Mouse (Mus musculus): ENCODE results near the gene Bst1. TPM values are rescaled to one million over a fixed set of nuclear protein-coding genes. Genes with fewer than 3 reads are reported as not detected.

Gene Bst1
- total RNA-seq (2021): under 1 TPM; 0.25 to 0.36 TPM
- long read RNA-seq, experiment 1: 0 reads
- long read RNA-seq, experiment 2, partial matches to known transcripts: 0 of 1 reads
- long read RNA-seq, experiment 2, other reads (novel, unspliced or antisense): 0 of 1 reads

GRCm38 (mm10) chr5:43818695-43819094, at the start of gene Bst1:
TSS of gene Bst1 (plus strand) at chr5:43818885.
- DNase-seq (ENCODE audit: low spot score in 2 of 2): no peak

GRCm38 (mm10) chr5:43770618-43771354, 47.9 kb upstream of the Bst1 start:
- no peak for DNase-seq (ENCODE audit: low spot score in 2 of 2)

DNA sequence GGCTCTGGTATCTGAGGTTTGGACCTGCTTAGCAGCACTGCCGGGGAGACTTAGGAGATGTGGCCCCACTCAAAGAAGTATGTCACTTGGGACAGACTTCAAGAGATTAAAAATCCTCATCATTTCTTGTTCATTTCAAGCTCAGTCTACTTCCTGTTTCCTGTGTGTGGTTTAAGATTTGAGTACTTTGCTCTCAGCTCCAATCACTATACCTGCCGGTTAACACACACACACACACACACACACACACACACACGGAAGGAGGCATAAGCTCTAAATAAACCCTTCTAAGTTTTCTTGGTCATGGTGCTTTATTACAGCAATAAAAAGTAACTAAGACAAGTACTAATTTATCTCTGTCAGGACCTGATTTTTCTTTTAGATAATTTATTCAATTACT, 47.1 kb upstream of the Bst1 start:
- no peak for DNase-seq (ENCODE audit: low spot score in 2 of 2)

GRCm38 (mm10) chr5:43776407-43776806, 42.3 kb upstream of the Bst1 start:
- no peak for DNase-seq (ENCODE audit: low spot score in 2 of 2)

GRCm38 (mm10) chr5:43776993-43777392, 41.7 kb upstream of the Bst1 start:
- DNase-seq (ENCODE audit: low spot score in 2 of 2): no peak

GRCm38 (mm10) chr5:43778583-43778982, 40.1 kb upstream of the Bst1 start:
- DNase-seq (ENCODE audit: low spot score in 2 of 2): no peak

DNA sequence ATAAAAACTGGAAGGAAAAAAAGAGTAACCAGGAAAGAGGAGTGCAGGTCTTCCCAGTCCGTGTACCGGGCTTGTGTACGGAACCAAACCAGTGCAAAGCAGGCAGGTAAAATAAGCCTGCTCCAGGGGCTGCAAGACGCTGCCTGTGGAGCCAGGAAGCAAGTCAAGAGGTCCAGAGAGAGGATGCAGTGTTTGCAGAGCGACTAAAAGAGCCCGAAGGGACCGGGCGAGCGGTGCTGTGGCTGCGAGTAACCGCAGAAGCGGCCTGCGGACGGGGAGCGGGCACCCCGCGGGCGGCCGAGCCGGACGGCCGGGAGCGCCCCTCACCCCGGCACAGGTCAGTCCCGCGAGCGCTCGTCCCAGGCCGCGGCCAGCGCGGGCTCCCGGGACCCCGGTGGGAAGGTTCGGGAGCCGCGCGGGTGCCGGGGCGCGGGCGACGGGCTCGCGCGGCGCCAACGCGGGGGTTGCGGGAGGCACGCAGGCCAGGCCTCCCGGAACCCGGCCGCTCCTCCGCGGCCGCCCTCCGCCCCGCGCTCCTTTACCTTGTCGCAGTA, 37.2 kb upstream of the Bst1 start:
- peak in 1 of 2 experiments; percentile 39 for DNase-seq (ENCODE audit: low spot score in 2 of 2)

DNA sequence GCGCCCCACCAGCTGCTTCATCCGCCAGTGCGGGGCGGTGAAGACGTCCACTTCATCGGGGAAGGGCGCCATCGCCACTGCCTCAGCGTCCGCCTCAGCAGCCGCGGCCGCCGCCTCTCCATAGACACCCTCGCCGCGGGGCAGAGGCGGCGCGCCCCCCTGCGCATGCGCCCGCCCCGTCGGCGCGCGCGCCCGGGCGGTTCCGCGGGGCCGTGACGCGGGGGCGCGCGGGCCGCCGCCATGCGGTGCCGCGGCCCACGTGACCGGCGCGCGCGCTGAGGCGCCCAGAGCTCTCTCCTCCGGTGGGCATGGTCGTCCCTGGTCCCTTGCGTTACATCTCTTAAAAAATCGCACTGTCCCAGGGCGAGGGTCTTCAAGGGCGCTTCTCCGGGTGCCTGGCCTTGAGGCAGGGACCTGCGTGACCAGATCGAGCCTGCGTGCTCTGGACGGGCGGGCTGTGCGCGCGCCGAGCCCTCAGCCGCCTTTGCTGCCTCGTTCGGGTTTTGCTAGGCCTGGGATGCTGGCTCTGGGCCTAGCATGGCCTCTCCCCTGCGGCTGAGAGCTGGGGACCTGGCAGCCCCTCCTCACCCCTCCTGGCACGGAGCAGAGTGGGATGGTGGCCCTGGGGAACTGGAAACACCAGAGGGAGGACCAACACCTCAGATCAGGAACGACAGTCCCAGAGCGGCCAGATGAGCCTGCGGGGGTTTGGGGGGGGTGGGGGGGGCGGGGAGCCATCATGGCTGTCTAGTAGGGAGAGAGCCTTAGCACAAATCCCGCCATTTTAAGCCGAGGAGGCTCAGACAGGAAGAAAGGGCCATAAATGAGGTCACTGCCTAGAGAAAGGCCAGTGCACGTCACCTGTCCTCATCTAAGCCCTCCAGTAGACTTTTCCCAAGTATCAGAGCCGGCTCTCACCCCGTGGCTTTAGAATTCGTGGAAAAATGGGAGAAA, 36.4 kb upstream of the Bst1 start:
- peak; percentile 69 to 77 for DNase-seq (ENCODE audit: low spot score in 2 of 2)

DNA sequence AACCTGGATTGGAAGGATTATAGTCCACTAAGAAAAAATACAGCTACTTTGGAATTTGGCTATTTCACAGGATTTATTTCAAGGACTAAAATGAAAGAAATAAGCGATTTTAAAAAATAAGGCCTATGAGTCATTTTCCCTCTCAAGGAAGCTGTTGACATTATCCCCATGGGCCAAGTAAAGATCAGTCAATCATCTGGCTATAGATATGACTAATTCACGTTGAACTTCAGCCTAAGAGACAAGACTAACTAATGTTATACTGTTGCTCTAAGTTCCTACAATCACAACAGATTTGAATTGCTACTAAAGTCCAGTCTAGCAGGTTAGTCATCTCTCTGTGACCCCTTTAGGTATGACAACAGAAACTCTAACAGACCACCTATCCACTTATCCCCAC, 34.7 kb upstream of the Bst1 start:
- DNase-seq (ENCODE audit: low spot score in 2 of 2): no peak

- DNase-seq (ENCODE audit: low spot score in 2 of 2): no peak
Observed at GRCm38 (mm10) chr5:43786607-43787006, 32.1 kb upstream of the Bst1 start.

GRCm38 (mm10) chr5:43787976-43788752, 30.5 kb upstream of the Bst1 start:
- no peak for DNase-seq (ENCODE audit: low spot score in 2 of 2)

- DNase-seq (ENCODE audit: low spot score in 2 of 2): no peak
Observed at GRCm38 (mm10) chr5:43792354-43792753, 26.3 kb upstream of the Bst1 start.

DNA sequence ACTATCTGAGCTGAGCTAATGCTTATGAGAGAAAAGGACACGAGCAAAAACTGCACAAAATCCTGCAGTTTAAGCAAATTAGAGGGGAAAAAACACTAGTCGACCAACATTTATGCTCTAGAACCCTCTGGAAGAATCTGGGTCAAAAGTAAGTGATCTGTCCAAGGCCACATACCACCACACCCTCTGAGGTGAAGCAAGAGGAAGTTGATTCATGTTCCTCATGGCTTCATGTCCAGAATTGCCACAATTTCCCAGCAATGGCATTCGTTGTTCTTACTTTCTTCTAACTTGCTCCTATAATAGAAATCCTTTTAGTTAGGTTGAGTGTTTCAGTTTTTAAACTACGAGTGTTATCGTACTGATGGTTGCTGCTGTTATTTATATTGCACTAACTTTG, 19.2 kb upstream of the Bst1 start:
- DNase-seq (ENCODE audit: low spot score in 2 of 2): no peak

DNA sequence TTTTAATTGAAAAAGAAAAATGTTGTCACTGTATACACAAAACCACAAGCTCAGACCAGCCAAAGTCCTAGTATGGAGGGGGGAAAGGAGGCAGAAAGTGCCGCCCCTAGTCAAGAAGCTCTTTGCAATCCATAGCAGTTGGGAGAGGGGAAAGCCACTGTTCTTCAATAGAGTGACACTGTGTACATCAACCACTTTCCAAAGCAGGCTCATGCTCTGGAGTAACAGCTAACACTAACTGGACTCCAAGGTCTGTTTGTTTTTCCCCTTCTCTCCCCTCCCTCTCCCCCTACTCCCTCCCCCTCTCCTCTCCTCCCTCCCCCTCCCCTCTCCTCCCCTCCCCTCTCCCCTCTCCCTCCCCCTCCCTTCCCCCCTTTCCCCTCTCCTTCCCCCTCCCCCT, 18.0 kb upstream of the Bst1 start:
- DNase-seq (ENCODE audit: low spot score in 2 of 2): no peak

DNA sequence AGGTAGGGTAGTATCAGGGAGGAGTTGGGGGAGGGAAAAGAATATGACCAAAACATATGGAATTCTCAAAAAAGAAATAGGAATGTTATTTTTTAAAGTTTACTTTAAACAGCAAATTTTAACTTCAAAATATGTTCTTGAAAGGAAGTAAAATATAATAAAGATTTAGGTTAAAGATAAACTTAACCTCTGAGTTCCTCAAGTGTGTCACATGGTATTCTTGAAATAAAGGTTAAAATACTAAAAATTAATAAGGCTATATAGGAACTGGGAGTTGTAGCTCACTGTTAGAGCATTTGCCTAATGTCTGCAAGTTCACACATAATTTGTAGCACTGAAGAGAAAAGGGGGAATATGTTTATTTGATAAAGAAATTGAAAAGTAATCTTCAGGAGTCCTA, 17.4 kb upstream of the Bst1 start:
- no peak for DNase-seq (ENCODE audit: low spot score in 2 of 2)

DNA sequence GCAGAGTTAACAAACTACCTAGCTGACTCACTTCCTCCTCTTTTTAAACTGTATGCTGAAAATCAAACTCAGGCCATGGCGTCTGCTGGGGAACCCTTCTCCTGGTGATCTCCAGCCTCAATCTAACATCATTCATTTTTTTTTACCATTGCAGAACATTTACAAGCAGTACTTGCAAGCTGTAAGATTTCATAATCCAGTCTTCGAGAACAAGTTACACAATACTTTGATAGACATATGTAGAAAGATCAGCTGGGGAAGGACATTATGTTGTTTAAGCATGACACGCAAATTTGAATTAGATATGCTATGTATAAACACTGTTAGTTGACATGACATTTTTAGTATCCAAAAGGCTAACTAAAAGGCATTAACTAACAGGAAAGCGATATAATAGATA, 16.9 kb upstream of the Bst1 start:
- DNase-seq (ENCODE audit: low spot score in 2 of 2): no peak

- DNase-seq (ENCODE audit: low spot score in 2 of 2): no peak
Observed at GRCm38 (mm10) chr5:43805401-43805800, 13.3 kb upstream of the Bst1 start.

DNA sequence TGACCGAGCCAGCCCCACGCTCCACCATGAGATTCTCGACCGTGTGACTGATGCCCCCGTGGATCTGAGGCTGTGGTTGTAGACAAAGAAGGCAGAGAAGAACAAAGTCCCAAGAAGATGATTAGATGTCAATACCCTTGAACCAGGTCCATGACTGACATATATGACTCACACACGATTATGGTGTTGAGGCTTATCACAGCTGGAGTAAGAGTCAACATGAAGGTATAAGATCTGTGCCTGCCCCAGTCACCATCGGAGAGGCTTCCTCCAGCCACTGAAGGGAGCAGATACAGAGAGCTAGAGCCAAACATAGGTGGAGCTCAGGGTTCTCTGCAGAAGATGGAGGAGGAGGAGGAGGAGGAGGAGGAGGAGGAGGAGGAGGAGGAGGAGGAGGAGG, 12.3 kb upstream of the Bst1 start:
- DNase-seq (ENCODE audit: low spot score in 2 of 2): no peak

DNA sequence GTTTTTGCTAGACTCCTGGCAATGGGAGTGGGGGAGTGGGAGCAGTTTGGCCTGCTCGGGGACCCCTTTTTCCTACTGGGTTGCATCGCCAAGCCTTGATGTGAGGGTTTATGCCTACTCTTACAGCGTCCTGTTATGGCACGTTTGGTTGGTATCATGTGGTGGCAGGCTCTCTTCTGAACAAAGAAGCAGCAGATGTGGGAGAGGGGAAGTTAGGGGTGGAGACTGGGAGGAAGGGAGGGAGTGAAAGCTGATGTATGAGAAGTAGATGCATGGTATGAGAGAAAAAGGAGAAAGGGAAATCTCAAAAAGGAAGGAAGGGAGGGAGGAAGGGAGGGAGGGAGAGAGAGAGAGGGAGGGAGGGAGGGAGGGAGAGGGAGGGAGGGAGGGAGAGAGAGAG, 11.8 kb upstream of the Bst1 start:
- DNase-seq (ENCODE audit: low spot score in 2 of 2): no peak

GRCm38 (mm10) chr5:43807744-43808696, 10.7 kb upstream of the Bst1 start:
- DNase-seq (ENCODE audit: low spot score in 2 of 2): peak; percentile 73 to 86
